Comparison of ENCODE assay signal across 18 mouse cellular contexts in the genomic region with DNA sequence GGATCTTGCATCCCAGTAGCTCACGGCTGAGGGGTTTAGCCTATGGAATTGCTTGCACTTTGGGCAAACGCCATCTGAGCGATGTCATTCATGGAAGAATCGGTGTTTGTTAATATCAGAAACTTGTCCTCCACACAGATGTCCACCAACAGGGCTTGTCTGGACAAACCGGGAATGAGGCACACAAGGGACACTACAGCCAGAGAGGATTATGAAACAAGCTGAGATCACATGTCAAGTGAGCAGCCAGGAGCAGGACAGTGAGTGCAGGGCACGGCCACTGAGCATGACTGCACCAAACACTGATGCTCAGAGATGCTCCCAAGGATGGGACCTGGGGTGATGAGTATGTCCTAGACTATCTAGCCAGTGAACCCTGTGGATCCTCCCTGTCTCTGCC. TPM values are rescaled to one million over a fixed set of nuclear protein-coding genes. Genes with fewer than 3 reads are reported as not detected.
DNase-seq lines count a peak whose midpoint lies in the region; ATAC-seq and TF ChIP-seq lines count a peak whose summit lies in the region.
"Had no signal": no experiment of that assay in that cellular context is flagged by ENCODE, and none has a peak within 500 bp of the region (broad histone marks: within the 10 kb centered on the region; RNA-seq: fewer than 3 reads in every experiment).

No protein-coding gene starts in this region.

- H3K4me1 ChIP-seq in kidney, embryonic 16.5 days (ENCODE audit: insufficient read depth, low read length): no peaks in the 10 kb centered on the region
- H3K4me1 ChIP-seq in intestine, embryonic 15.5 days (replicated peaks): peaks cover 16% of the 10 kb centered on the region; the same call in 1 of the 2 replicates
- H3K4me1 ChIP-seq in liver, postnatal 0 days (ENCODE audit: insufficient read depth): peaks cover 21% of the 10 kb centered on the region
- H3K4me1 ChIP-seq: forebrain, embryonic 13.5 days; heart, embryonic 15.5 days had no signal

- H3K27ac ChIP-seq in gastrocnemius, adult 2 months: peak overlapping the region; percentile 38
- H3K27ac ChIP-seq in kidney, embryonic 16.5 days (ENCODE audit: low read length): no peak overlapping the region
- H3K27ac ChIP-seq in intestine, embryonic 15.5 days: 0 out of 2 replicates have a peak overlapping the region, but pooled peaks have one; percentile 65
- H3K27ac ChIP-seq in liver, postnatal 0 days (ENCODE audit: low read depth): peak overlapping the region; percentile 90
- H3K27ac ChIP-seq: forebrain, embryonic 13.5 days; heart, embryonic 15.5 days had no signal

- 73% methylated on average over 6 of the region's 6 CpGs for WGBS in kidney, embryonic 16.5 days
- WGBS in intestine, embryonic 15.5 days: 63% methylated on average over 6 of the region's 6 CpGs
- WGBS in liver, postnatal 0 days (ENCODE audit: insufficient replicate concordance): 55% methylated on average over 6 of the region's 6 CpGs

- TF ChIP-seq EP300 in liver, postnatal 0 days (IDR thresholded peaks at IDR 0.05; ENCODE audit: low read depth): no peak

- H3K27me3 ChIP-seq in kidney, embryonic 16.5 days (ENCODE audit: insufficient read depth, low read length): no peaks in the 10 kb centered on the region
- H3K27me3 ChIP-seq in intestine, embryonic 15.5 days (replicated peaks): no peaks in the 10 kb centered on the region
- H3K27me3 ChIP-seq in liver, postnatal 0 days (ENCODE audit: insufficient read depth, low read length): no peaks in the 10 kb centered on the region
- H3K27me3 ChIP-seq: forebrain, embryonic 13.5 days; heart, embryonic 15.5 days had no signal

- no peak for ATAC-seq in kidney, embryonic 16.5 days (ENCODE audit: low FRiP score, low TSS enrichment)
- no peak for ATAC-seq in intestine, embryonic 15.5 days
- peak; percentile 70 for ATAC-seq in liver, postnatal 0 days
- ATAC-seq: forebrain, embryonic 13.5 days; hindbrain, embryonic 16.5 days; Patski had no signal

- no peaks in the 10 kb centered on the region for H3K36me3 ChIP-seq in kidney, embryonic 16.5 days (ENCODE audit: insufficient read depth, low read length)
- no peaks in the 10 kb centered on the region for H3K36me3 ChIP-seq in intestine, embryonic 15.5 days
- H3K36me3 ChIP-seq in liver, postnatal 0 days (replicated peaks; ENCODE audit: insufficient read depth, low read length): peaks cover 6% of the 10 kb centered on the region; the same call in 1 of the 2 replicates
- H3K36me3 ChIP-seq: heart, embryonic 15.5 days had no signal

- H3K4me3 ChIP-seq in gastrocnemius, adult 2 months: no peak overlapping the region
- H3K4me3 ChIP-seq in kidney, embryonic 16.5 days (ENCODE audit: low read length): no peak overlapping the region
- H3K4me3 ChIP-seq in intestine, embryonic 15.5 days (replicated peaks): no peak overlapping the region
- H3K4me3 ChIP-seq in liver, postnatal 0 days (ENCODE audit: low read depth, low read length): no peak overlapping the region
- H3K4me3 ChIP-seq: forebrain, embryonic 13.5 days; heart, embryonic 15.5 days had no signal

- no peaks in the 10 kb centered on the region for H3K9me3 ChIP-seq in kidney, embryonic 16.5 days (ENCODE audit: low read length)
- H3K9me3 ChIP-seq in intestine, embryonic 15.5 days: no peaks in the 10 kb centered on the region
- no peaks in the 10 kb centered on the region for H3K9me3 ChIP-seq in liver, postnatal 0 days (ENCODE audit: low read length)
- H3K9me3 ChIP-seq: forebrain, embryonic 13.5 days; heart, embryonic 15.5 days had no signal

- H3K4me2 ChIP-seq in kidney, embryonic 16.5 days (replicated peaks; ENCODE audit: low read depth, low read length): no peak overlapping the region
- no peak overlapping the region for H3K4me2 ChIP-seq in intestine, embryonic 15.5 days (replicated peaks)
- H3K4me2 ChIP-seq in liver, postnatal 0 days (ENCODE audit: low read depth, low read length): no peak overlapping the region
- H3K4me2 ChIP-seq: forebrain, embryonic 13.5 days; heart, embryonic 15.5 days had no signal

- peak; percentile 58 for DNase-seq in gastrocnemius, adult 2 months
- no peak for DNase-seq in gastrocnemius, postnatal 14 days
- peak; percentile 32 for DNase-seq in kidney, adult 18-20 months
- no peak for DNase-seq in liver, postnatal 0 days
- no peak for DNase-seq in cerebellum, adult 11-12 months
- DNase-seq: cerebellum, adult 9-10 months; embryo, embryonic 11 days; left cerebral cortex, postnatal 4 days; lung, adult 2 months; midbrain, embryonic 14.5 days; right cerebral cortex, adult 18-20 months had no signal

- intact Hi-C loops in gastrocnemius, adult 2 months (cut with DNase I): loop anchor here (5.0 kb wide), 1 partner anchor 73 kb away; no protein-coding TSS in a partner anchor
- intact Hi-C loops in gastrocnemius, postnatal 14 days (cut with DNase I; ENCODE audit: low total_unique reads): no loop called here

- H3K9ac ChIP-seq in kidney, embryonic 16.5 days (replicated peaks; ENCODE audit: low read length): no peak overlapping the region
- no peak overlapping the region for H3K9ac ChIP-seq in intestine, embryonic 15.5 days
- no peak overlapping the region for H3K9ac ChIP-seq in liver, postnatal 0 days (replicated peaks)
- H3K9ac ChIP-seq: forebrain, embryonic 13.5 days; heart, embryonic 15.5 days had no signal

- TF ChIP-seq CTCF in gastrocnemius, adult 2 months (IDR thresholded peaks at IDR 0.05): no peak
- TF ChIP-seq CTCF in liver, postnatal 0 days (IDR thresholded peaks at IDR 0.05; ENCODE audit: low read depth): no peak

RNA-seq across cellular contexts. Expression of a gene that starts 13.0 kb away (rescaled TPM):
- not detected for total RNA-seq in gastrocnemius, adult 2 months (2021)
- under 1 TPM in 1 of 2 experiments, not detected in 1; 0.14 TPM for total RNA-seq in gastrocnemius, postnatal 14 days (2021)
- 12.2 and 14.9 TPM in 2 replicates for polyA plus RNA-seq in kidney, embryonic 16.5 days (2015; fragmentation: Nextera tagmentation; extraction: Ambion mirVana)
- 120 and 142 TPM in 2 replicates for polyA plus RNA-seq in intestine, embryonic 15.5 days (2015; fragmentation: Nextera tagmentation; extraction: Ambion mirVana)
- polyA plus RNA-seq in liver, postnatal 0 days (2015; fragmentation: Nextera tagmentation; extraction: Ambion mirVana): 3.9 and 4.0 TPM in 2 replicates
- total RNA-seq: layer of hippocampus, adult 18-20 months had no signal
- polyA plus RNA-seq: Patski had no signal

RNA-seq across cellular contexts. Expression of a gene that starts 41.8 kb away (rescaled TPM):
- total RNA-seq in gastrocnemius, adult 2 months (2021): 1 to 10 TPM; 2.6 to 5.2 TPM
- 1 to 10 TPM; 3.9 to 6.6 TPM for total RNA-seq in gastrocnemius, postnatal 14 days (2021)
- 1.7 and 2.1 TPM in 2 replicates for polyA plus RNA-seq in kidney, embryonic 16.5 days (2015; fragmentation: Nextera tagmentation; extraction: Ambion mirVana)
- 6.1 and 6.8 TPM in 2 replicates for polyA plus RNA-seq in intestine, embryonic 15.5 days (2015; fragmentation: Nextera tagmentation; extraction: Ambion mirVana)
- polyA plus RNA-seq in liver, postnatal 0 days (2015; fragmentation: Nextera tagmentation; extraction: Ambion mirVana): 0.06 TPM in 2 replicates

RNA-seq across cellular contexts. Expression of a gene that starts 42.9 kb away (rescaled TPM):
- total RNA-seq in gastrocnemius, adult 2 months (2021): 10 to 100 TPM; 32.9 to 69.4 TPM
- total RNA-seq in gastrocnemius, postnatal 14 days (2021): 10 to 100 TPM; 19.0 to 37.9 TPM
- polyA plus RNA-seq in kidney, embryonic 16.5 days (2015; fragmentation: Nextera tagmentation; extraction: Ambion mirVana): 41.6 and 43.4 TPM in 2 replicates
- 176 and 204 TPM in 2 replicates for polyA plus RNA-seq in intestine, embryonic 15.5 days (2015; fragmentation: Nextera tagmentation; extraction: Ambion mirVana)
- 226 and 249 TPM in 2 replicates for polyA plus RNA-seq in liver, postnatal 0 days (2015; fragmentation: Nextera tagmentation; extraction: Ambion mirVana)

Comparison
In these comparisons a context has a peak if more than half of its experiments do, and no peak if none do; other contexts are left out.
1. DNase-seq: peak in gastrocnemius, adult 2 months (single experiment) and kidney, adult 18-20 months (single experiment); none in gastrocnemius, postnatal 14 days (single experiment), liver, postnatal 0 days (single experiment) and cerebellum, adult 11-12 months (single experiment).